Mouse (Mus musculus) limb, embryonic 10.5 days (tissue): ENCODE data around the gene Adcy7. TPM values are rescaled to one million over a fixed set of nuclear protein-coding genes. Genes with fewer than 3 reads are reported as not detected.

ENCODE experiments used
- DNase-seq: peaks from one replicate; pipeline ENCODE4 v3.0.0-alpha.2; 2017; ENCODE audit warnings: low spot score
- H3K27ac ChIP-seq: fragments of 300-500 bp; sonication (generic); 2 replicates; pipeline ENCODE4 v1.5.1; 2016; ENCODE audit warnings: mild to moderate bottlenecking
- H3K27me3 ChIP-seq: fragments of 300-500 bp; sonication (generic); 2 replicates; pipeline ENCODE4 v1.6.1; 2016; ENCODE audit warnings: low read depth, mild to moderate bottlenecking; ENCODE audit not compliant: poor library complexity, severe bottlenecking
- H3K36me3 ChIP-seq: fragments of 300-500 bp; sonication (generic); 2 replicates; pipeline ENCODE4 v1.6.1; 2016; ENCODE audit warnings: mild to moderate bottlenecking, moderate library complexity
- H3K4me1 ChIP-seq: fragments of 300-500 bp; sonication (generic); 2 replicates; pipeline ENCODE4 v1.6.1; 2016
- H3K4me3 ChIP-seq: fragments of 300-500 bp; sonication (generic); 2 replicates; pipeline ENCODE4 v1.5.1; 2016; ENCODE audit warnings: mild to moderate bottlenecking, moderate library complexity
- H3K9me3 ChIP-seq: fragments of 300-500 bp; sonication (generic); replicated peaks from 2 replicates; pipeline ENCODE4 v1.6.1; 2016; ENCODE audit warnings: mild to moderate bottlenecking
- WGBS: fragments of 180-500 bp; shearing (Covaris S2); methylation state at CpG from one replicate; pipeline ENCODE4 v1.1.7; 2016; 5-methylcytosine and 5-hydroxymethylcytosine counted together
- polyA plus RNA-seq: library from polyadenylated mRNA; unstranded; fragments of >200 nt; fragmentation: Nextera tagmentation; extraction: Ambion mirVana; gene quantifications from 2 replicates; pipeline ENCODE4 v1.2.1, GENCODE M21; 2016

The Adcy7 gene
- 2.2 and 3.1 TPM in 2 replicates for polyA plus RNA-seq

DNA sequence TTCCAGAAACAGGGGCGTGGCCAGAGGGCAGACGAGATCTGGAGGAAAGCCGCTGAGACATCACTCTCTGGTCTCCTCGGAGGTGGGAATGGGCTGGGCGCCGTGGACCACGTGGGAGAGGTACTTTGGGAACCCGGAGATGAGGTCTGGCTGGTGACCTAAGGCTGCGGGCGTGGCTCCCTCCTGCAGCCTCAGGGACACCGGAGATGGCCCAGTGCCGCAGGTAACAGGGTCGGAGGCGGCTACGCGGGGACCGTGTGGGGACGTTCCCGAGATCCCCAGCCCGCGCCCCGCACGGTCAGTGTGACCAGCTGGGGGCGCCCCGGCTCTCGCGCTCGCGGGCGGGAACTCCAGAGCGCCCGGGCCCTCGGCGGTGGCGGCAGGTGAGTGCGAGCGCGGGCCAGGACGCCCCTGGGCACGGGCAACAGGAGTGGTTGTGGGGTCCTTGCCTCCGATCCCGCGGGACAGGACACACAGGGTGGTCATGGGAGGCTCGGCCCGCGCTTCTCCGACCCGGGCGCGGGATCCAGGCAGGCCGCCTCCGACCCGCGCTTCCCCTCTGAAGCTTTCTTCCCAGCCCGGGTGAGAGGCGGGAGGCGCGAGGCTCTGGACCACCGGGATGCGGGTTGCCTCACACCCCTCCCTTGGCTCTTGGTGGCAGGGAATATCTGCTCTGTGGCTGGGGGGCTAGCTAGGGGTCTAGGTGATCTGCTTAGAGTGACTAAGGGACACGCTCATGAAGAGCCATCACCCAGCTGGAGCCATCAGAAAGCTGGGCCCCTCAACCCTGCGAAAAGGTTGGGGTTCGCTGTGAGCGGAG, at the start of gene Adcy7:
Adcy7 (plus strand) TSS at position 173 of the 820 bp plus-strand sequence.
- peak within 1 kb of the TSS; percentile 57 for H3K4me3 ChIP-seq
- WGBS, result 3% methylated on average over 61 of the region's 64 CpGs
- no peaks in the 10 kb centered on the region for H3K36me3 ChIP-seq
- no peaks in the 10 kb centered on the region for H3K9me3 ChIP-seq
- peak; percentile 79 for DNase-seq
- peaks cover 46% of the 10 kb centered on the region for H3K27me3 ChIP-seq
- H3K4me1 ChIP-seq, result peaks cover 11% of the 10 kb centered on the region
- peak within 1 kb of the TSS; percentile 81 for H3K27ac ChIP-seq

DNA sequence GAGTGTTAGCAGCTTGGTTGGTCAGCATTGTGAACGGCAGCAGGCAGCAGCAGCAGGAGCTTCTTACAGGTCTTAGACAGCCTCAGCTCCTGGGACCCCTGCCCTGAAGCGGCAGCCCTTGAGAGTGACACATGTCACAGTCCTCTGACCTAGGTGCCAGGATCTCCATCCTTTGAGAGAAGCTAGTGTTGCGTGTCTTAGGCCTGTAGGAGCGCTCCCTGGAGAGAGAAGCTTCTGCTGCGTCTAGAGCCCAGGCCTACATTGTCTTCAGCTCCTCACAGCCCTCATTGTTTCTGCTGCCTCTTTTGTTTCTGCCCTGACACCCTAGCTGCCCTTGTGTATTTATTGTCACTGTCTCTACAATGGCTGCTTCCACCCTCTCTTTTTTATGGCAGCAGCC, 46.8 kb upstream of the Adcy7 start:
- Histone ChIP-seq H3K9me3 (no peaks in the 10 kb centered on the region), H3K4me3 (no peak overlapping the region), H3K27me3 (no peaks in the 10 kb centered on the region), H3K4me1 (peaks cover 18% of the 10 kb centered on the region), H3K27ac (no peak overlapping the region), H3K36me3 (peaks cover 5% of the 10 kb centered on the region; the same call in 1 of the 2 replicates)
- no peak for DNase-seq
- WGBS, result 68% methylated on average over 5 of the region's 5 CpGs

DNA sequence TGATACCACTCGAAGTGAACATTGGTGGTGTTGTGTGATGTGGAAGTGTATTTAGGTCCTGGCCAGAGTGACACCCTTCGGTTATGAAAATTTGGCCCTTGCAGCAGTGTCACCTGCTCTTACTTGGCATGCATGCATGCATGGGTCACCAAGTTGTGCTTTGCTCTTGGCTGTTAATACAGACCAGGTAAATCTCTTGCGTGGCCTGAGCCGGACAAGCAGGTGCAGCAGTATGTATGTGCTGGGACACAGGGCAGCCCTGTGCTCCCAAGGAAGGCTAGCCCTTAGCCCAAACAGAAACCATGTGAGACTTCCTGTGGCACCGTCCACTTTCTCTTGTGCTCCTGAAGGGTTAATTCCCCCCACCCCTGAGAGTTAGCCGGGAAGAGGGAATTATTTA, 44.4 kb upstream of the Adcy7 start:
- Histone ChIP-seq H3K9me3 (no peaks in the 10 kb centered on the region), H3K4me1 (peaks cover 21% of the 10 kb centered on the region), H3K4me3 (no peak overlapping the region), H3K27ac (no peak overlapping the region), H3K36me3 (no peaks in the 10 kb centered on the region), H3K27me3 (no peaks in the 10 kb centered on the region)
- no peak for DNase-seq
- 70% methylated on average over 6 of the region's 6 CpGs for WGBS

DNA sequence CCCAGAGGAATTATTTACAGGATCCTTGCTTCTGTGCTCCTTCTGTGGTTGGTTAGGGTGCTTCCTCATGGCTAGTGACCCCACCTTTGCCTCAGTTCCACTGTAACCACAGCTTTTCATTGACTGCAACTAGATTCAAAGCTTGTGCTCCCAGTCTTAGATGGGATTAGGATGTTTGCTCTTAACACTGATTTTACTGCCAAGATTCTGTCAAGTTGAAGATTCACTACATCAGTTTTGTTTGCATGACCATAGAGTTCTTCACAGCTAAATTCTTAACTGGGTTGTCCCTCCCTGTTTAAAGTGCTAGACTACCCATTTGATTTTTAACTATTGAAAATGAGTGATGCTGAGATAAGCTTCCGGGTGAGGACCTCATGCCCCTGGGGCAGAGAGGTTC, 43.9 kb upstream of the Adcy7 start:
- WGBS, result 78% methylated on average over 1 of the region's 1 CpGs
- Histone ChIP-seq H3K27ac (no peak overlapping the region), H3K4me3 (no peak overlapping the region), H3K9me3 (no peaks in the 10 kb centered on the region), H3K4me1 (peaks cover 21% of the 10 kb centered on the region), H3K27me3 (no peaks in the 10 kb centered on the region), H3K36me3 (no peaks in the 10 kb centered on the region)
- no peak for DNase-seq

DNA sequence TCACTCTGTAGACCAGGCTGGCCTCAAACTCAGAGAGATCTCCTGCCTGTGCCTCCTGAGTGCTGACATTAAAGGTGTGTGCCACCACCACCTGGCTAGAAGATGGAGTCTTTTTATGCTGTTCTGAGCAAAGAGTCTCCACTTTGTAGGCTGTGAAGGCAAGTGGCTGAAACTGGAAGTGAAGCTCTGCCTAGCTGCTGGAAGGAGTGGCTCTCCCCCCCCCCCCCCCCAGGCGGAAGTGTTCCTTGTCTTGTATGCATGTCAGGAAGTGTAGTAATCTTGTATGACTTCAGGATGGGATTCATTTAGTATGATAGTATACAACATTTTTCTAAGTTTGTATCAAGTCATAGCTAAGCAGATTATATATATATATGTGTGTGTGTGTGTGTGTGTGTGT, 43.4 kb upstream of the Adcy7 start:
- DNase-seq, result no peak
- WGBS, result 67% methylated on average over 1 of the region's 1 CpGs
- no peak overlapping the region for H3K4me3 ChIP-seq
- no peak overlapping the region for H3K27ac ChIP-seq
- no peaks in the 10 kb centered on the region for H3K9me3 ChIP-seq
- H3K27me3 ChIP-seq, result no peaks in the 10 kb centered on the region
- no peaks in the 10 kb centered on the region for H3K36me3 ChIP-seq
- peaks cover 21% of the 10 kb centered on the region for H3K4me1 ChIP-seq

DNA sequence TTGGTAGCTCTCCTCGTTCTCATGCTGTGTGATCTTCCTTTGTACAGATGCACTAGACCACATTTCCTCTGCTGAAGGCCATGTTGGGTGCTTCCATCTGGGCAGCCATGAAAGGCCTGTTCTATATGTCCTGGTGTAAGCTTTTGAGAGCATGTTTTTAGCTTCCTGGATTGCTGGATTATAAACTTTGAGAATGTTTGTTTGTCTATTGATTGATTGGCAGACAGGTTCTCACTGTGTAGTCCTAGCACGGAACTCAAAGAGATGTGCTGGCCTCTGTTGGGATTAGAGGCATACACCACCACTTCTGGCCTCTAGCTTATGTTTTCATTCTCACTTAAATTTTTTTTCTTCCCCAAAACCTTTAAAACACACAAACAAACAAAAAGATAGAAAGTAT, 35.5 kb upstream of the Adcy7 start:
- Histone ChIP-seq H3K4me3 (no peak overlapping the region), H3K4me1 (0 out of 2 replicates have a peak, but pooled peaks cover 3% of the 10 kb centered on the region), H3K36me3 (no peaks in the 10 kb centered on the region), H3K9me3 (no peaks in the 10 kb centered on the region), H3K27me3 (no peaks in the 10 kb centered on the region), H3K27ac (no peak overlapping the region)
- 89% methylated on average over 2 of the region's 2 CpGs for WGBS
- DNase-seq, result no peak

DNA sequence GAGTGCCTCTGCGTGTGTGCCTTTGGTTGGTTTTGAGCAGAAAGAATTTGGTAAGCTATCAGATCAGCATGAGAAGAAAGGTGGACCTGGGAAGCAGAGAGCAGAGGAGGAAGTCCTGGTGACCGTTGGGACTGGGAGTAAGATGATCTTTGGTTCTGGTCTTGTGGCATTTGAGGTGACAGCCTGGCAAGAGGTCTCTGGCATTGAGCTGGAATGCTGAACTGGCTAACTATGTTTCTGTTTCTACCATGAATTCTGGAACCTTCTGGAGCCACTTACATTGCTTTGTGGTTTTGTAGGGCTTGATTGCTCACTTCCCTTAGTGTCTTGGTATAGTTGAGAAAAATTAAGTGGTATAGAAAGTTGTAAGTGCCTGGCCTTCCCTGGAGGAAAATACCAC, 34.6 kb upstream of the Adcy7 start:
- 85% methylated on average over 2 of the region's 2 CpGs for WGBS
- DNase-seq, result no peak
- no peak overlapping the region for H3K27ac ChIP-seq
- no peaks in the 10 kb centered on the region for H3K9me3 ChIP-seq
- no peaks in the 10 kb centered on the region for H3K27me3 ChIP-seq
- no peaks in the 10 kb centered on the region for H3K36me3 ChIP-seq
- H3K4me3 ChIP-seq, result no peak overlapping the region
- 0 out of 2 replicates have a peak, but pooled peaks cover 2% of the 10 kb centered on the region for H3K4me1 ChIP-seq

DNA sequence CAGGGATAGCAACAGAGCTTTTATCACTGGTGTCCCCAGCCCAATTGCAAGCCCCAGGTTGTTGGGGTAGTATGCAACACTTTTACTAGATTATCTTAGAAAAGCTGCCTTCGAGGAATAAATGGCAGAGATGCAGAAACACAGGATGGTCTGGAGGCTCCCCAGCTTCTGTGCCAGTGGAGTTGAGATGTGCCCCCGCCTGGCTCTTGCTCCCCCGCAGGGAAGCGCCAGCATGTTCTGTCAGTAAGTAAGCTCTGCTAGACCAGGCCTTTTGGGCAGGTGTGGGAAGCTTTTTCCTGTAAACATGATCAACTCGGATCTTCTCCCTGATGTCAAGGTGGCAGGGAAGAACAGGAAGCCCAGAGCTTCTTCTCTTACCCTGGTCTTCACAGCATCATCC, 32.9 kb upstream of the Adcy7 start:
- no peak for DNase-seq
- H3K27ac ChIP-seq, result no peak overlapping the region
- 85% methylated on average over 5 of the region's 5 CpGs for WGBS
- no peaks in the 10 kb centered on the region for H3K27me3 ChIP-seq
- H3K4me3 ChIP-seq, result no peak overlapping the region
- peaks cover 11% of the 10 kb centered on the region for H3K36me3 ChIP-seq
- H3K9me3 ChIP-seq, result no peaks in the 10 kb centered on the region
- H3K4me1 ChIP-seq, result no peaks in the 10 kb centered on the region

DNA sequence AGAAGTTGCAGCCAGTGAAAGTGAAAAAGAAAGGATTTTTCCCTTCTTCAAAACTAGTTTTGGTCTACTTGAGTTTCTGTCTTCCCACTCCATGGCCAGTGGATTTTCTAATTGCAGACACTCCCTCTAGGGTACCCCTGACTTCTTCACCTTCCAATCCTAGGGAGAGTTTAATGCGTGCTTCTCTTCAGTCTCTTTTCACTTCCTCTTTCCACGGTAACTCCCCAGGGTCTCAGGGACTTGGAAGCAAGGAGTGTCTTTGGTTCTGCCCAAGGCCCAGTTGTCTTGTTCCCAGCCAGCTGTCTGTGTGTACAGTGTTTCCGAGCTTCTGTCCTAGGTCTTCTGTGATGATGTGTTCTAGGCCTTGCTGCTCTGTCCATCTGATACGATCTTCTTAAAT, 30.3 kb upstream of the Adcy7 start:
- no peak for DNase-seq
- Histone ChIP-seq H3K27ac (no peak overlapping the region), H3K27me3 (no peaks in the 10 kb centered on the region), H3K4me1 (no peaks in the 10 kb centered on the region), H3K36me3 (peaks cover 33% of the 10 kb centered on the region), H3K9me3 (no peaks in the 10 kb centered on the region), H3K4me3 (no peak overlapping the region)
- 91% methylated on average over 4 of the region's 4 CpGs for WGBS

DNA sequence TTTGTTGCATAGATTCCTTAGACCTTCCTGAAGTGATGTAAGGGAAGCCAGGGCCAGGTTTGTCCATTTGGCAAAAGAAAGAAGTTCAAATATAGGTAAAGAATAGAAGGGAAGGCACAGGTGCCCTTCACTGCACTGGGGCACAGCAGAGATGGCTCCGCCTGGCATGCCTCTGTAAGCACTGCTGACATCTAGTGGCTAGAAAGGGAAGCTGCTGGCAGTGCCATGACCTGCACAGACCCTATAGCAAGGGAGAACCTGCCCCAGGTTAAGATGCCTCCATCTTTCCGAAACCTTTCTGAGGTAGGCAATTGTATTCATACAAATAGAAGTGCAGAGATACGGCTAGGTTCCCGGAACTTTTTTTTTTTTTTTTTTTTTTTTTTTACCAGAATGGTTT, 27.9 kb upstream of the Adcy7 start:
- H3K27ac ChIP-seq, result no peak overlapping the region
- WGBS, result 78% methylated on average over 4 of the region's 4 CpGs
- H3K36me3 ChIP-seq, result peaks cover 54% of the 10 kb centered on the region
- H3K4me3 ChIP-seq, result no peak overlapping the region
- H3K27me3 ChIP-seq, result no peaks in the 10 kb centered on the region
- peak; percentile 45 for DNase-seq
- no peaks in the 10 kb centered on the region for H3K9me3 ChIP-seq
- no peaks in the 10 kb centered on the region for H3K4me1 ChIP-seq

DNA sequence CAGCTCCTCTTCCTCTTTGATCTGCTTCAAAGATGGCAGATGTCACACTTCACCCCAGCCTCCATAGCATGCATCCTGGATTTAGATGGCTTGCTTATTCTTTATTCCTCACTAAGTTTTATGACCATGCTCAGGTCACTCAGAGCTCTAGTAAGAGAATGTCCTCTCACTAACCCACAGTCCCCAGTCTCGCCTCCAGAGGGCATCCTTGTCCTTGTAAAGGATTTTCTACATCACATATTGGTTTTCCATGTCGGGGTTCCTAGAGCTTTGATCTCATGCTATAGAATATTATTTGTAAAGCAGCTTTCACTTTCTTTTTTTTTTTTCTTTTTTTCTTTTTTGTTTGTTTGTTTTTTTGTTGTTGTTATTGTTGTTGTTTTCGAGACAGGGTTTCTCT, 19.4 kb upstream of the Adcy7 start:
- Histone ChIP-seq H3K4me1 (0 out of 2 replicates have a peak, but pooled peaks cover under 1% of the 10 kb centered on the region), H3K27me3 (no peaks in the 10 kb centered on the region), H3K9me3 (no peaks in the 10 kb centered on the region), H3K36me3 (peaks cover 86% of the 10 kb centered on the region), H3K27ac (no peak overlapping the region), H3K4me3 (no peak overlapping the region)
- WGBS, result 79% methylated on average over 3 of the region's 3 CpGs
- peak; percentile 51 for DNase-seq

DNA sequence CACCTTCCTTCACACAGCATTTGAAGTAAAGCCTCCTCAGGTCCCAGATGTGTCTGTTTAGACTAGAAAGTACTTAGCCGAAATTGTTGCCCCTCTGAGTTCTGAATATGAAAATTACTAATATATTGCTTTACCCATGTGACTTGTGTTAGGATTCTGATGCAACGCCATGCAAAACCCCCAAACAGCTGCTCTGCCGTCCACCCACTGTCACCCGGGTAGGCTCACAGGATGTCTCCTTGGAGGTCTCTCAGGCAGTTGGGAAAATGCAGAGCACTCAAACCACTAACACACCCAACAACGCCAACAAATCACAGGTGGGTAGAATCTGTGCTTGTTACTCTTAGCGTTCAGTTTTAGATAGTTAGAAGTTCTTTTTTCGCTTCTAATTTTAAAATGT, 17.2 kb upstream of the Adcy7 start:
- no peaks in the 10 kb centered on the region for H3K27me3 ChIP-seq
- H3K36me3 ChIP-seq, result peaks cover 74% of the 10 kb centered on the region
- H3K9me3 ChIP-seq, result no peaks in the 10 kb centered on the region
- H3K27ac ChIP-seq, result no peak overlapping the region
- H3K4me3 ChIP-seq, result no peak overlapping the region
- 91% methylated on average over 7 of the region's 7 CpGs for WGBS
- DNase-seq, result no peak
- H3K4me1 ChIP-seq, result 0 out of 2 replicates have a peak, but pooled peaks cover 3% of the 10 kb centered on the region

DNA sequence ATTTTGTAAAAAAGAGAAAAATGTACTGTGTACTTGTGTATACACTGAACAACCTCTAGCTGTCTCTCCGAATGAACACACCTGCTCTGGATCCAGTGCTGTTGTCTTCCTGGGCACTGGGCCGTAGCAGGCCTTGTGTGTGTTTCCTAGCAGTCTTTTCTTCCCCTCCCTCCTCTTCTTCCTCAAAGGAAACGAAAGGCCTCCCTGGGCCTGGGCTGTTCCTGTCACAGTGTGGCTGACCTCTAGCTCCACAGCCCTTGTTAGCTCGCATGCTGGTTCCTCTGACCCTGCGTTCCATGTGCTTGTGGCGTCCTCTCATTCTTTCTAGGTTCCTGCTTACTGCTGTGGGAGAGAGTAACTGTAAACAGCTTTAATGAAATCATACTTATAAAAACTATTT, 14.2 kb upstream of the Adcy7 start:
- WGBS, result 62% methylated on average over 6 of the region's 6 CpGs
- no peak for DNase-seq
- Histone ChIP-seq H3K36me3 (peaks cover 54% of the 10 kb centered on the region), H3K4me1 (peaks cover 7% of the 10 kb centered on the region), H3K9me3 (no peaks in the 10 kb centered on the region), H3K27ac (no peak overlapping the region), H3K4me3 (no peak overlapping the region), H3K27me3 (no peaks in the 10 kb centered on the region)
